Mouse (Mus musculus): ENCODE measurements at regions not wholly inside any gene's neighbourhood (a gene's known extent, or its start where the extent isn't known, plus 50 kb on each side); places are given as distances from the start of the nearest gene placed in this dataset.

GRCm38 (mm10) chr4:31658820-31659219 is 305.1 kb upstream of the Map3k7 start:
- no peak for ATAC-seq (ENCODE audit: extremely low read depth, insufficient number of reproducible peaks, low FRiP score, poor library complexity, severe bottlenecking)
- H3K4me3 ChIP-seq (ENCODE audit: low read depth, low read length), result no peak overlapping the region
- peaks cover 7% of the 10 kb centered on the region; the same call in 1 of the 2 replicates for H3K9me3 ChIP-seq (replicated peaks)

GRCm38 (mm10) chr4:31660896-31661295 is 303.0 kb upstream of the Map3k7 start:
- DNase-seq (ENCODE audit: low spot score), result no peak

More at GRCm38 (mm10) chr4:31658820-31659219, 305.1 kb upstream of the Map3k7 start:
- Histone ChIP-seq H3K27me3 (ENCODE audit: insufficient read depth, low read length) (no peaks in the 10 kb centered on the region), H3K36me3 (replicated peaks) (no peaks in the 10 kb centered on the region), H3K4me1 (ENCODE audit: insufficient read depth, low read depth, low read length) (no peaks in the 10 kb centered on the region)
- TF ChIP-seq TAL1 (conservative IDR thresholded peaks at IDR 0.05; ENCODE audit: low read depth, low read length) (no peak), GATA2 (IDR thresholded peaks at IDR 0.05; ENCODE audit: borderline replicate concordance, low read depth, low read length) (no peak), POLR2AphosphoS5 (IDR thresholded peaks at IDR 0.05; ENCODE audit: insufficient replicate concordance, low read depth, low read length) (no peak), GATA1 (IDR thresholded peaks at IDR 0.05; ENCODE audit: borderline replicate concordance, low read length) (no peak), CTCF (IDR thresholded peaks at IDR 0.05; ENCODE audit: low read depth, low read length) (no peak)
- no peak for DNase-seq (ENCODE audit: low spot score)

GRCm38 (mm10) chr4:31671530-31672170 is 292.2 kb upstream of the Map3k7 start:
- no peak for DNase-seq (ENCODE audit: low spot score)
- no peaks in the 10 kb centered on the region for H3K27me3 ChIP-seq (ENCODE audit: insufficient read depth, low read length)

More at GRCm38 (mm10) chr4:31660896-31661295, 303.0 kb upstream of the Map3k7 start:
- TF ChIP-seq POLR2AphosphoS5 (IDR thresholded peaks at IDR 0.05; ENCODE audit: insufficient replicate concordance, low read depth, low read length) (no peak), CTCF (IDR thresholded peaks at IDR 0.05; ENCODE audit: low read depth, low read length) (no peak), GATA1 (IDR thresholded peaks at IDR 0.05; ENCODE audit: borderline replicate concordance, low read length) (no peak), GATA2 (IDR thresholded peaks at IDR 0.05; ENCODE audit: borderline replicate concordance, low read depth, low read length) (no peak), TAL1 (conservative IDR thresholded peaks at IDR 0.05; ENCODE audit: low read depth, low read length) (no peak)
- no peaks in the 10 kb centered on the region for H3K4me1 ChIP-seq (ENCODE audit: insufficient read depth, low read depth, low read length)
- no peak overlapping the region for H3K4me3 ChIP-seq (ENCODE audit: low read depth, low read length)
- no peaks in the 10 kb centered on the region for H3K36me3 ChIP-seq (replicated peaks)
- H3K27me3 ChIP-seq (ENCODE audit: insufficient read depth, low read length), result no peaks in the 10 kb centered on the region
- ATAC-seq (ENCODE audit: extremely low read depth, insufficient number of reproducible peaks, low FRiP score, poor library complexity, severe bottlenecking), result no peak
- peaks cover 5% of the 10 kb centered on the region; the same call in 1 of the 2 replicates for H3K9me3 ChIP-seq (replicated peaks)

GRCm38 (mm10) chr4:31672171-31672841 is 291.6 kb upstream of the Map3k7 start:
- ATAC-seq (ENCODE audit: extremely low read depth, insufficient number of reproducible peaks, low FRiP score, poor library complexity, severe bottlenecking) (no peak), DNase-seq (ENCODE audit: low spot score) (no peak)
- Histone ChIP-seq H3K4me1 (ENCODE audit: insufficient read depth, low read depth, low read length) (no peaks in the 10 kb centered on the region), H3K27me3 (ENCODE audit: insufficient read depth, low read length) (no peaks in the 10 kb centered on the region), H3K36me3 (replicated peaks) (no peaks in the 10 kb centered on the region), H3K4me3 (ENCODE audit: low read depth, low read length) (no peak overlapping the region), H3K9me3 (replicated peaks) (no peaks in the 10 kb centered on the region)
- no peak for TF ChIP-seq TAL1 (conservative IDR thresholded peaks at IDR 0.05; ENCODE audit: low read depth, low read length)
- no peak for TF ChIP-seq GATA1 (IDR thresholded peaks at IDR 0.05; ENCODE audit: borderline replicate concordance, low read length)
- TF ChIP-seq GATA2 (IDR thresholded peaks at IDR 0.05; ENCODE audit: borderline replicate concordance, low read depth, low read length), result no peak

More at GRCm38 (mm10) chr4:31671530-31672170, 292.2 kb upstream of the Map3k7 start:
- ATAC-seq (ENCODE audit: extremely low read depth, insufficient number of reproducible peaks, low FRiP score, poor library complexity, severe bottlenecking), result no peak
- Histone ChIP-seq H3K4me1 (ENCODE audit: insufficient read depth, low read depth, low read length) (no peaks in the 10 kb centered on the region), H3K4me3 (ENCODE audit: low read depth, low read length) (no peak overlapping the region), H3K9me3 (replicated peaks) (no peaks in the 10 kb centered on the region), H3K36me3 (replicated peaks) (no peaks in the 10 kb centered on the region)
- no peak for TF ChIP-seq CTCF (IDR thresholded peaks at IDR 0.05; ENCODE audit: low read depth, low read length)
- no peak for TF ChIP-seq GATA1 (IDR thresholded peaks at IDR 0.05; ENCODE audit: borderline replicate concordance, low read length)
- TF ChIP-seq GATA2 (IDR thresholded peaks at IDR 0.05; ENCODE audit: borderline replicate concordance, low read depth, low read length), result no peak
- no peak for TF ChIP-seq POLR2AphosphoS5 (IDR thresholded peaks at IDR 0.05; ENCODE audit: insufficient replicate concordance, low read depth, low read length)
- no peak for TF ChIP-seq TAL1 (conservative IDR thresholded peaks at IDR 0.05; ENCODE audit: low read depth, low read length)

GRCm38 (mm10) chr4:31672842-31673171 is 291.1 kb upstream of the Map3k7 start:
- ATAC-seq (ENCODE audit: extremely low read depth, insufficient number of reproducible peaks, low FRiP score, poor library complexity, severe bottlenecking) (no peak), DNase-seq (ENCODE audit: low spot score) (no peak)
- TF ChIP-seq GATA2 (IDR thresholded peaks at IDR 0.05; ENCODE audit: borderline replicate concordance, low read depth, low read length) (no peak), TAL1 (conservative IDR thresholded peaks at IDR 0.05; ENCODE audit: low read depth, low read length) (no peak), POLR2AphosphoS5 (IDR thresholded peaks at IDR 0.05; ENCODE audit: insufficient replicate concordance, low read depth, low read length) (no peak), GATA1 (IDR thresholded peaks at IDR 0.05; ENCODE audit: borderline replicate concordance, low read length) (no peak), CTCF (IDR thresholded peaks at IDR 0.05; ENCODE audit: low read depth, low read length) (no peak)
- Histone ChIP-seq H3K4me1 (ENCODE audit: insufficient read depth, low read depth, low read length) (no peaks in the 10 kb centered on the region), H3K27me3 (ENCODE audit: insufficient read depth, low read length) (no peaks in the 10 kb centered on the region), H3K4me3 (ENCODE audit: low read depth, low read length) (no peak overlapping the region), H3K36me3 (replicated peaks) (no peaks in the 10 kb centered on the region), H3K9me3 (replicated peaks) (no peaks in the 10 kb centered on the region)

GRCm38 (mm10) chr4:31679007-31679590 is 284.8 kb upstream of the Map3k7 start:
- H3K4me3 ChIP-seq (ENCODE audit: low read depth, low read length), result no peak overlapping the region
- H3K36me3 ChIP-seq (replicated peaks), result no peaks in the 10 kb centered on the region
- H3K4me1 ChIP-seq (ENCODE audit: insufficient read depth, low read depth, low read length), result no peaks in the 10 kb centered on the region
- ATAC-seq (ENCODE audit: extremely low read depth, insufficient number of reproducible peaks, low FRiP score, poor library complexity, severe bottlenecking), result no peak
- peaks cover 20% of the 10 kb centered on the region for H3K9me3 ChIP-seq (replicated peaks)
- DNase-seq (ENCODE audit: low spot score), result no peak
- H3K27me3 ChIP-seq (ENCODE audit: insufficient read depth, low read length), result no peaks in the 10 kb centered on the region
- TF ChIP-seq TAL1 (conservative IDR thresholded peaks at IDR 0.05; ENCODE audit: low read depth, low read length) (no peak), GATA1 (IDR thresholded peaks at IDR 0.05; ENCODE audit: borderline replicate concordance, low read length) (no peak), GATA2 (IDR thresholded peaks at IDR 0.05; ENCODE audit: borderline replicate concordance, low read depth, low read length) (no peak), POLR2AphosphoS5 (IDR thresholded peaks at IDR 0.05; ENCODE audit: insufficient replicate concordance, low read depth, low read length) (no peak), CTCF (IDR thresholded peaks at IDR 0.05; ENCODE audit: low read depth, low read length) (no peak)
